Mouse (Mus musculus) liver, adult 2 months (tissue): ENCODE measurements around the gene Actr5. TPM values are rescaled to one million over a fixed set of nuclear protein-coding genes. Genes with fewer than 3 reads are reported as not detected.
A peak's percentile ranks its signal among the peaks of the same experiment; 100 is the strongest.

Source experiments
- DNase-seq: peaks from one replicate; pipeline ENCODE4 v3.0.0-alpha.2; 2011; ENCODE audit warnings: low read depth, low spot score; ENCODE audit errors: extremely low read depth
- H3K27ac ChIP-seq: fragments of 200-500 bp; replicated peaks from 2 replicates; pipeline ENCODE4 v1.5.1; 2012; ENCODE audit warnings: low read depth, mild to moderate bottlenecking, control low read depth, inconsistent platforms, low read length; ENCODE audit not compliant: insufficient read depth
- H3K27me3 ChIP-seq: fragments of 200-500 bp; 2 replicates; pipeline ENCODE4 v1.6.1; 2012; ENCODE audit warnings: mild to moderate bottlenecking, moderate library complexity, low read length, inconsistent platforms; ENCODE audit not compliant: control insufficient read depth, insufficient read depth
- H3K36me3 ChIP-seq: fragments of 200-500 bp; 2 replicates; pipeline ENCODE4 v1.6.1; 2012; ENCODE audit warnings: low read length, inconsistent platforms; ENCODE audit not compliant: control insufficient read depth, insufficient read depth
- H3K4me1 ChIP-seq: fragments of 200-500 bp; 2 replicates; pipeline ENCODE4 v1.6.1; 2011; ENCODE audit warnings: low read length; ENCODE audit not compliant: control insufficient read depth, insufficient read depth
- H3K4me3 ChIP-seq: fragments of 200-500 bp; 2 replicates; pipeline ENCODE4 v1.5.1; 2011; ENCODE audit warnings: low read depth, mild to moderate bottlenecking, control low read depth, low read length, moderate library complexity; ENCODE audit not compliant: insufficient read depth
- H3K79me2 ChIP-seq: fragments of 200-500 bp; 2 replicates; pipeline ENCODE4 v1.6.1; 2012; ENCODE audit warnings: inconsistent platforms, mild to moderate bottlenecking, low read length, moderate library complexity; ENCODE audit not compliant: control insufficient read depth, insufficient read depth
- H3K9ac ChIP-seq: fragments of 200-500 bp; 2 replicates; pipeline ENCODE4 v1.6.1; 2012; ENCODE audit warnings: low read depth, mild to moderate bottlenecking, control low read depth, inconsistent platforms, low read length
- CTCF ChIP-seq: fragments of 200-500 bp; IDR thresholded peaks from 2 replicates; pipeline ENCODE4 v1.5.1; 2011; ENCODE audit warnings: low read depth, low read length, control low read depth
- POLR2A ChIP-seq: fragments of 200-500 bp; IDR thresholded peaks from 2 replicates; pipeline ENCODE4 v1.6.1; 2011; ENCODE audit warnings: low read length, control low read depth; ENCODE audit not compliant: insufficient read depth; ENCODE audit errors: extremely low read depth
- WGBS: fragments of 180-500 bp; shearing (Covaris S2); methylation state at CpG from one replicate; pipeline ENCODE4 v1.1.7; 2018; 5-methylcytosine and 5-hydroxymethylcytosine counted together
- polyA plus RNA-seq: library from polyadenylated mRNA; depleted of rRNA; stranded (reverse); fragments of >200 nt; gene quantifications from 2 replicates; pipeline ENCODE4 v1.2.3, GENCODE M21; 2012
- total RNA-seq: library from RNA; depleted of rRNA; stranded (reverse); fragments of >200 nt; gene quantifications from 2 replicates; pipeline ENCODE4 v1.2.3, GENCODE M21; 2014

The Actr5 gene
- total and polyA plus RNA-seq, 2 experiments: 4.6 to 6.3 TPM

DNA sequence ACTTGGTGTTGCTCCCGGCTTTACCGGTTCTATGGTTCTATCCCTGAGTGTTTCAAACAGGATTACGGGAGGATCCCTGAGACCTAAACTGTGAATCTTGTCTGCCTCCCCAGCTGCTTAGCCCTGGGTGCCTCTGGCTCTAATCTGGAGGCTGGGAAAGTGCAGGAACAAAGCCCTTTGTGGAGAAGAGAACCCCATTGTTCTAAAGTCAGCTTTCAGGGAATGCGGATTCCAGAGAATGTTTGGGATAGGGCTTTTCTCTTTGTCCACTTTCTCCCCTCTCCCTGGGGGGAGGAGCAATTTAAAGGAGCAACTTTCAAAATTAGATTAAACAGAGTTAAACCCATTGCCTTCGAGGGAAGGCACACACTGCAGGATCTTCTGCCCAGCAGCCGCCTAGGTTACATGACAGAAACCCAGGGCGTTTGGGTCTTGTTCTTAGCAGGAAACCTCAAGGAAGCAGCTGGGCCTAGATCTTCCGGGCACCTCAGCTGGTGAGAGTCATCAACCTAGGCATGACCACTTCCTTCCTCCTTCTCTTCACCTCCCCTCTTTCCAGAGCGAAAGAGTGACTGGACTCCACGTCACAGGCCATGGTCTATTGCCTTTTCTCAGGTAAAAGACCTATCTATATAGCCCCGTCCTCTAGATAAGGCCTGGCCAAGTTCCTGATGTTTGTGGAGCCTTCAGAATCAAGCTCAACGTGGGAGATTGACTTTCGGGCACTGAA, 41.5 kb downstream of the Actr5 start:
- H3K27ac ChIP-seq: no peak overlapping the region
- DNase-seq: peak; percentile 13
- TF ChIP-seq CTCF (no peak), POLR2A (no peak)
- H3K36me3 ChIP-seq: no peaks in the 10 kb centered on the region
- 0 out of 2 replicates have a peak, but pooled peaks cover 2% of the 10 kb centered on the region for H3K4me1 ChIP-seq
- H3K79me2 ChIP-seq: no peaks in the 10 kb centered on the region
- no peak overlapping the region for H3K4me3 ChIP-seq
- H3K9ac ChIP-seq: no peak overlapping the region
- 47% methylated on average over 13 of the region's 13 CpGs for WGBS
- H3K27me3 ChIP-seq: peaks cover 18% of the 10 kb centered on the region; the same call in 1 of the 2 replicates

GRCm38 (mm10) chr2:158667022-158667670, 42.5 kb downstream of the Actr5 start:
- WGBS: 3% methylated on average over 46 of the region's 47 CpGs

GRCm38 (mm10) chr2:158667671-158668432, 43.2 kb downstream of the Actr5 start:
- Histone ChIP-seq H3K4me3 (peak overlapping the region; percentile 56), H3K4me1 (0 out of 2 replicates have a peak, but pooled peaks cover 2% of the 10 kb centered on the region), H3K27me3 (peaks cover 18% of the 10 kb centered on the region; the same call in 1 of the 2 replicates), H3K27ac (peak overlapping the region; percentile 44), H3K9ac (peak overlapping the region; percentile 77), H3K79me2 (no peaks in the 10 kb centered on the region), H3K36me3 (no peaks in the 10 kb centered on the region)
- 4% methylated on average over 54 of the region's 54 CpGs for WGBS
- no peak for DNase-seq
- TF ChIP-seq POLR2A: no peak

More at GRCm38 (mm10) chr2:158667022-158667670, 42.5 kb downstream of the Actr5 start:
- 0 out of 2 replicates have a peak, but pooled peaks have one; percentile 26 for TF ChIP-seq POLR2A
- TF ChIP-seq CTCF: no peak
- Histone ChIP-seq H3K27me3 (peaks cover 18% of the 10 kb centered on the region; the same call in 1 of the 2 replicates), H3K79me2 (no peaks in the 10 kb centered on the region), H3K27ac (peak overlapping the region; percentile 44), H3K4me3 (peak overlapping the region; percentile 56), H3K4me1 (0 out of 2 replicates have a peak, but pooled peaks cover 2% of the 10 kb centered on the region), H3K36me3 (no peaks in the 10 kb centered on the region), H3K9ac (peak overlapping the region; percentile 77)
- no peak for DNase-seq

DNA sequence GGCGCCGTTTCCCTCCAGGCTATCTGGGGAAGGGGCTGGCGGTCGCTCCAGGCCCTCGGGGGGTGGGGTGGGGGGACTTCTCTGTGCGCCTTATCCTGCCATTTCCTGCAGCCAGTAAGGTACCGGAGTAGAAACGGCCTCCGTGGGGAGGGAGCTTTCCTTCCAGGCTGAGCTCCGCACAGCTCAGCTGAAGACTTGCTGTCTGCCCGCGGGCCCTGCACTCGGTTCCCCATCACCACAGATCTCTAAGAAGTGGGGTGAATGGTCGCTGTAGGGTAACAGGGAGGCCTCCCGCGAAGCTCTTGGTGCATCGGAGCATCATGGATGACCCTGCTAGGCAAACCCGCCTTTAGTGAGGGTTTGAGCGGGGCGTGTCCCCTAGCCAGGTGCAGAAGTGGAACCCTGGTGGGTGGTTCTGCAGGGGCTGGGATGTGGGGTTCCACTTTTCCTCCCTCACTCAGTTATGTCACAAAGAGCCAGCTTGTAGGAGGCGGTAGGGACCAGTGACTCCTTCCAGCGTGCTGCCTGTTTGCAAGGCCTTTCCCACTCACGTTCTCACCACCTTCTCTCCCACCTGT, 43.8 kb downstream of the Actr5 start:
- DNase-seq: no peak
- Histone ChIP-seq H3K27me3 (peaks cover 18% of the 10 kb centered on the region; the same call in 1 of the 2 replicates), H3K36me3 (no peaks in the 10 kb centered on the region), H3K9ac (peak overlapping the region; percentile 77), H3K4me3 (peak overlapping the region; percentile 56), H3K79me2 (no peaks in the 10 kb centered on the region), H3K4me1 (0 out of 2 replicates have a peak, but pooled peaks cover 2% of the 10 kb centered on the region), H3K27ac (peak overlapping the region; percentile 44)
- 18% methylated on average over 23 of the region's 23 CpGs for WGBS
- TF ChIP-seq POLR2A (no peak), CTCF (no peak)
